Mouse (Mus musculus) myocyte (in vitro differentiated cells): Measurements from ENCODE around the gene Tm9sf4.

Experiments used
- CEBPB ChIP-seq: IDR thresholded peaks from 2 replicates; pipeline ENCODE4 v1.6.1; 2011; ENCODE audit warnings: mild to moderate bottlenecking, moderate library complexity; ENCODE audit not compliant: poor library complexity, insufficient read depth, severe bottlenecking
- E2F4 ChIP-seq: IDR thresholded peaks from one replicate; pipeline ENCODE4 v1.6.1; 2011; ENCODE audit warnings: mild to moderate bottlenecking, control low read depth, moderate library complexity; ENCODE audit not compliant: insufficient read depth
- MAX ChIP-seq: IDR thresholded peaks from one replicate; pipeline ENCODE4 v1.6.1; 2011; ENCODE audit warnings: low read depth, mild to moderate bottlenecking, control low read depth
- MYOD1 ChIP-seq, 3 experiments: IDR thresholded peaks; one replicate each; pipeline ENCODE4 v1.6.1; 2011; ENCODE audit warnings: control low read depth in 2 of 3, low read depth in 2 of 3, mild to moderate bottlenecking in 2 of 3, moderate library complexity in 1 of 3; ENCODE audit not compliant: insufficient read length in 2 of 3, control insufficient read depth in 1 of 3
- MYOG ChIP-seq, 3 experiments: IDR thresholded peaks; one replicate each; pipeline ENCODE4 v1.6.1; 2011; ENCODE audit warnings: control low read depth in 2 of 3, low read depth in 2 of 3, mild to moderate bottlenecking in 2 of 3; ENCODE audit not compliant: insufficient read length in 2 of 3, control insufficient read depth in 1 of 3, insufficient read depth in 1 of 3
- POLR2A ChIP-seq: IDR thresholded peaks from one replicate; pipeline ENCODE4 v1.6.1; 2011; ENCODE audit warnings: low read depth, mild to moderate bottlenecking, control low read depth, moderate library complexity; ENCODE audit not compliant: insufficient read length
- POLR2AphosphoS2 ChIP-seq: IDR thresholded peaks from one replicate; pipeline ENCODE4 v1.6.1; 2011; ENCODE audit warnings: low read depth, control low read depth; ENCODE audit not compliant: insufficient read length
- REST ChIP-seq: IDR thresholded peaks from one replicate; pipeline ENCODE4 v1.6.1; 2011; ENCODE audit warnings: mild to moderate bottlenecking, control low read depth, moderate library complexity; ENCODE audit not compliant: insufficient read depth, insufficient read length
- SRF ChIP-seq: IDR thresholded peaks from one replicate; pipeline ENCODE4 v1.6.1; 2011; ENCODE audit warnings: low read depth; ENCODE audit not compliant: control insufficient read depth, insufficient read length
- TCF12 ChIP-seq: IDR thresholded peaks from one replicate; pipeline ENCODE4 v1.6.1; 2011; ENCODE audit warnings: mild to moderate bottlenecking, control low read depth; ENCODE audit not compliant: poor library complexity, insufficient read depth, severe bottlenecking
- TCF3 ChIP-seq: IDR thresholded peaks from one replicate; pipeline ENCODE4 v1.6.1; 2011; ENCODE audit warnings: low read depth, control low read depth; ENCODE audit not compliant: insufficient read length
- USF1 ChIP-seq: IDR thresholded peaks from one replicate; pipeline ENCODE4 v1.6.1; 2011; ENCODE audit warnings: low read depth, mild to moderate bottlenecking, control low read depth, moderate library complexity

GRCm38 (mm10) chr2:153147715-153148114, 13.4 kb upstream of the Tm9sf4 start:
- TF ChIP-seq E2F4 (no peak), USF1 (no peak), MYOG (IDR thresholded peaks at IDR 0.05; ENCODE audit: control insufficient read depth in 1 of 3, insufficient read depth in 1 of 3, insufficient read length in 2 of 3, low read depth in 2 of 3) (no peak), POLR2A (no peak), POLR2AphosphoS2 (no peak), REST (no peak), SRF (no peak), MYOD1 (IDR thresholded peaks at IDR 0.05; ENCODE audit: control insufficient read depth in 1 of 3, insufficient read length in 2 of 3, low read depth in 2 of 3) (no peak), MAX (no peak), TCF12 (no peak), CEBPB (no peak), TCF3 (no peak)
